Mouse (Mus musculus) left cerebral cortex, adult 18-20 months (tissue): ENCODE data around the gene Lypd3. TPM values are rescaled to one million over a fixed set of nuclear protein-coding genes. Genes with fewer than 3 reads are reported as not detected.
A peak's percentile ranks its signal among the peaks of the same experiment; 100 is the strongest.
"Not testable (repeated sequence)": the region's sequence is repeated elsewhere in the genome, so short reads cannot be mapped to it uniquely, and the experiment has no call there.

Experiments
- DNase-seq, 2 experiments: peaks; one replicate each; pipeline ENCODE4 v3.0.0; 2021 to 2022; ENCODE audit warnings: low spot score in 2 of 2, mixed read lengths in 1 of 2
- total RNA-seq, 2 experiments: library from RNA; stranded (reverse); gene quantifications; 2 replicates each; pipeline ENCODE4 v1.2.3; 2021

The Lypd3 gene
- total RNA-seq, 2 experiments from 2014 or later: 0.21 TPM; not detected in 1

DNA sequence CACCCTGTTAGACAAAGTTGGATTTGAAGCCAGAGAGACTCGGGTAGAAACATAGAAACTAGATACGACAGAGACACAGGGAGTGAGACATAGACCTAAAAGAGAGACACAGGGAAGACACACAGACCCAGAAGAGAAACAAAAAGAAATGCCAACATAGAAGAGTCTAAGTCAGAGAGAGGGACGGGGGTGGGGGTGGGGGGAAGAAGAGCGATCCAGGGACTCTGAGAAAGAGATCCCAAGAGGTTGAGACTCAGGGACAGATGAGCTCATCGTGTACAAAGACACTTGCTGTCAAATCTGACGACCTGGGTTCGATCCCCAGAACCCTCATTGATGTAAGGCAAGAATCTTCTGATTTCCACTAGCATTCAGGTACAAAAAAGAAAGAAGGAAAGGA, 24.6 kb upstream of the Lypd3 start:
- no peak for DNase-seq

DNA sequence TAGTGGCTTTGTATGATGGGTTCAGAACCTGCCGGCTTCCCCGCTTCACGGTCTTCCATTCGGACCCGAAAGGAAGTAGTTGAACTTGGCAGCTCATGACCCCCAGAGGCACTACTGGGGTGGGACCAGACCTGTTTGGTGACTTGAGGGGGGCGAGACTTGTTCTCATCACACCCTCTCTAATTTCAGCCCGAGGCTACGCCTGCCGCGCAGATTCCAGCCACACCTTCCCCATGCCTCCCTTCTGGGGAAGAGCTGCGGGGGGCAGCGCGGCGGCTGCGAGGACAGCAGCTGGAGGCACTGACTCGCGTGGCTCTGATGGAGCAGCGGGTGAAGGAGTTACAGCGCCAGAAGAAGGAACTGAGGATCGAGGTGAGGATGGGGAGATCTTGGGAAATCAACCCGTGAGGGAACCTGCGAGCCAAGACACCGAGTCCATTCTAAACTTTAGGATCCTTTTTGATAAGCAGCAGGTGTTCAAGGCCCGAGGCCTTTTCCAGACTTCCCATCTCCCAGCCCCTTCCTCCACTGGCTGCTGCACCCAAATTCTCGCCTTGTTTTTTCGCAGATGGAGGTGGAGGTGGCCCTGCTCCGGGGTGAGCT, 23.9 kb upstream of the Lypd3 start:
- no peak for DNase-seq

DNA sequence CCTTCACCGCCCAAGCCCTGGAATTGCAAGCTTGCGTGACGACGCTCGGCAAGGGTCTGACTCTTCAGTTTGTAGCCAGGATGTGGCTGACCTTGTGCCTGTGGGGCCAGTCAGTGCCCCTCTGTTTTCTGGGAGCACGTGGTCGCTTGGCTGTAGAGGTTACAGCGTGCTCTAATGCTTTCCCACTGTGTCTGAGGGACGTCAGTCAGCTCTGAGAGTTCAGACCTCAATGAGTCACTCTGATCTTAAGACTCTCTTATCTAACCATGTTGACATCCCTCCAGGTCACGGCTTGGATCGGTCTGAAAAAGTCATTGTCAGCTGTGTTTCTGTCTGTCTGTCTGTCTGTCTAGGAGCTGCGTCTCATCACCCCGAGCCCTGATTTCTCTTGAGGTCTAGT, 21.5 kb upstream of the Lypd3 start:
- no peak for DNase-seq

DNA sequence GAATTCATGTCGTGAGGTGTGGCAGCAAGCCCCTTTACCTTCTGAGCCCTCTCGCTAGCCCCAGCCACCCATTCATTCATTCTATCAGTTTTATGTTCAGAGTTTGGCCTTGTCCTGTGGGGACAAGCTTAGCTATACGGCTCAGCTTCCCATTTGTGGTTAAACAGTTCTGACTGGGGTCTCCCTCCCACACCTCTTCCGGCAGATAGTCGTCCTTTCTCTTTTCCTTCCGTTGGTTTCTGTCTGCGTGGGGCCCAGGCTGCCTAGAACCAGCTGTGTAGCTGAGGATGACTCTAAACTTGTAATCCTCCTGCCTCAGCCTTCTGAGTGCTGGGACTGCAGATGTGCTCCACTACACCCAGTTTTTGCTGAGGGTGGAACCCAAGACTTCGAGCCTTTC, 18.6 kb upstream of the Lypd3 start:
- no peak for DNase-seq

DNA sequence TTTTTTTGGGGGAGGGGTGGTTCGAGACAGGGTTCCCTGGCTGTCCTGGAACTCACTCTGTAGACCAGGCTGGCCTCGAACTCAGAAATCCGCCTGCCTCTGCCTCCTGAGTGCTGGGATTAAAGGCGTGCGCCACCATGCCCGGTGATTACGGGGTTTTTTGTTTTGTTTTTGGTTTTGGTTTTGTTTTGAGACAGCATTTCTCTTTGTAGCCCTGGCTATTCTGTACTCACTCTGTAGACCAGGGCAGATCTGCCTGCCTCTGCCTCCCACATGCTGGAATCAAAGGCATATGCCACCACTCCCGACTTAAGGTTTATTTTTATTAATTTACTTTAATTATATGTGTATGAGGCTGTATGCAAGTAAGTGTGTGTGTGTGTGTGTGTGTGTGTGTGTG, 18.0 kb upstream of the Lypd3 start:
- not testable (repeated sequence) for DNase-seq

DNA sequence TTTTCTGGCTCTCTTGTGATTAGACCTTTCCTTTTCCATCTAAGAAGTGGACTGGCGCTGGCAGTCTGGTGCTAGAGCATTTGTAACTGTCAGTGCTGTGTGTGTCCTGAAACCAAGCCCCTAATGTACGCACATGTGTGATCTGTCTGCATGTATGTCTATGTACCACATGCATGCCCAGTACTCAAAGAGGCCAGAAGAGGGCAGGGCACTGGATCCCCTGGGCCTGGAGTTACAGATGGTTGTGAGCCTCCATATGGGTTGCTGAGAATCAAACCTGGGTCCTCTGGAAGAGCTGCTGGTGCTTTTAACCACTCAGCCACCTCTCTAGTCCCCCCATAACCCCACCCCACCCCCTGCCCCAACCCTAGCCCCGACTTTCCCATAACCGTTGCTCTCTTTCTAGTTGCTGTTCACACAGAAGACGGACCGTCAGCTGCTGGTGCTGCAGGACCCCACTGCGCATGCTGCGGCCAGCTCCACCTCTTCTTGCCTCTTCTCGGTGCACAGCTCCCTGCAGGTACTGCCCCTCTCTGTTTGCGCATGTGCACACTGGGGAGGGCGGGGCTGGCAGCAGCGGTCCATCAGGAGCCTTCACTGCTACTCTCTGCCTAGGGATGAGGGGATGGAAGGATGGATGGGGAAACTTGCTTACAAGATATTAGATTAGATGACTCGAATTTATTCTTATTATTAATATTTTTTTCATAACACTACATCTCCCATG, 16.5 kb upstream of the Lypd3 start:
- no peak for DNase-seq

DNA sequence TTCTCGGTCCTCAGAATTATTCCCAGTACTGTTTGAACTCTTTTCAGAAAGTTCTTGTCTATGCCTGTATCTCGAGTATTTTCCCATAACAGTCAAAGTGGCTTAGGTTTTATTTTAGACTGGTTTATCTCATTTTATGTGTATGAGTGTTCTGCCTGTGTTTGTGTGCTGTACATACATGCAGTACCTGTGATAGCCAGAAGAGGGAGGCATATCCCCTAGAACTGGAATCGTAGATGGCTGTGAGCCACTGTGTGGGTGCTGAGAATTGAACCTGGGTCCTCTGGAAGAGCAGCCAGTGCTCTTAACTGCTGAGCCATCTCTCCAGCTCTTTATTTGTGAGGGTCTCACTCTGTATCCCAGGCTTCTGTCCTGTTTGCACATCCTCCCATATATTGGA, 15.2 kb upstream of the Lypd3 start:
- no peak for DNase-seq

- no peak for DNase-seq
Measured at GRCm38 (mm10) chr7:24622967-24623366, 13.4 kb upstream of the Lypd3 start.

- DNase-seq: peak in 1 of 2 experiments; percentile 24
Measured at GRCm38 (mm10) chr7:24628685-24629610, 7.4 kb upstream of the Lypd3 start.

GRCm38 (mm10) chr7:24629672-24630071, 6.7 kb upstream of the Lypd3 start:
- DNase-seq: no peak

DNA sequence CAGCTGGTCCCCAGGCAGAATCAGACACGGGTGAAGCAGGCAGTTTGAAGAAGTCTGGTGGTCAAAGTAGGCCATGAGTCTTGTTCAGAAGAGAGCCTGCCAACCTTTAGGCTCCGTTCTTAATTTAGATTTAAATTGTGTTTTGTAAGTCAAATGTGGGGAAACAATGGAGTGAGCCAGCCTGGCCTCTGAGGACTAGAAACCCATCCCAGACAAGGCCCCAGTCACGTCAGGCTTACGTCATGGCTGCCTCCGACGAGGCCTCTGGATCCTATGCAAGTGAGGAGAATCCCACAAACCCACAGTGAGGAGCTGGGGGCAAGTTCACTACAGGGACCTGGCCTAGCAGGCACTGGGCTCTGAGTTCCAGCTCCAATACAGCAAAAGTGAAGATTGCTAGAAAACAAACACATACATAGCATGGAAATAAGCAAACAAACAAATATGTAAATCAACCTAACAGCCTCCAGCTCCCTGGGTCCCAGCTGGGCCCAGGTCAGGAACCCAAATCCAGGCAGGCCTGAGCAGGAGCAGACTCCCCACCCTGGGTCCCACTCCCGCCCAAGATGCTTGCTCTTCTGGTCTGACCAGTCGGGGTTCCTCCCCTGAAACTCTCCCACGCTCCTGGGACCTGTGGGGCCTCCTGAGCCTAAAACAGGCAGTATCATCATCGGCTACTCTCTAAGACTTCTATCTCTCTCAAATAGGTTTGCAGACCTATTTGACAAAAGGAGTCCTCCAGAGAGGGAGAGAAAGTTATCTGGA, 6.1 kb upstream of the Lypd3 start:
- DNase-seq: no peak

DNA sequence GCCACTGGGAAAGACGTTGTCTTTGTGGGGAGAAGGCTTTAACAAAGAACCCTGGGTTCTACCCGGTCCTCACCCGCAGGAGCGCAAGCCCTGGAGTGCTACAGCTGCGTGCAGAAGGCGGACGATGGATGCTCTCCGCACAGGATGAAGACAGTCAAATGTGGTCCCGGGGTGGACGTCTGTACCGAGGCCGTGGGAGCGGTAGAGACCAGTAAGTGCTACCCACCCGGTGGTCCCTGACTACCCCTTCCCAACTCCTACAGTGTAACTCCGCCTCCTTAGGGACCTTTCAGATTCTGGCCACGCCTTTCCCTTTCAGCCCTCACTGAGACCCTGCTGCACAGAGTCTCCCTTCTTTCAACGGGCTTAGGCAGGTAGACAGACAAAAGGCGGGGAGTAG, 696 bp downstream of the Lypd3 start:
- DNase-seq: no peak

DNA sequence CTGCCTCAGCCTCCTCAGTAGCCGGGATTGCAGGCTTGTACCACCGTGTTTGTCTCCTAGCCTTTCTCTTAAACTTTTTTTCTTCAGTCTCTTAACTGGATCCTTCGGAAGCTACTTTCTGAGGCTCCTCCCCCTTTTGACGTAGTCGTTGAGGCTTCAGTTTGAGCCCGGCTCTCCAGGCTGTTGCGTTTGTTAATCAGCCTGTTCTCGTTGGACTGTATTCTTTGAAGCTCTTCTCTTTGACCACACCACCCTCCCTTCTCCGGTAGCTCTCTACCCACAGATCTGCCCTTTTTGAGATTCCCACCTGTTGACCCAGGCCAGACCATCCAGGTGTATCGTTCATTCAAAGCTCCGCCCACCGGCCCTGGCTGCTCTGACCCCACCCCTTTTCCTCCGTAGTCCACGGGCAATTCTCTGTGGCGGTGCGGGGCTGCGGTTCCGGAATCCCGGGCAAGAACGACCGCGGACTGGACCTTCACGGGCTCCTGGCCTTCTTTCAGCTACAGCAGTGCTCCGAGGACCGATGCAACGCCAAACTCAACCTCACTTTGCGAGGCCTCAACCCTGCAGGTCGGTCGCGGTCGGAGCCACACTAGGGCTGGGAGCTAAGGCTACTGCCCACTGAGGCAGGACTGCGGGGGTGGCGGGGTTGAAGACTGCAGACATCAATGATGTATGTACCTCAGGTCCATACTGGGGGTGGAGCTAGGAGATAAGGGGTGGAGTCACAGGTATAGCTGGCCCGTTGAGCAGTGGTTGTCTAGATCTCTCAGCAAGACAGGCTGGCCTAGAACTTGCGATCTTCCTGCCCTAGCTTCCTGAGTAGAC, 1.9 kb downstream of the Lypd3 start:
- DNase-seq: no peak

DNA sequence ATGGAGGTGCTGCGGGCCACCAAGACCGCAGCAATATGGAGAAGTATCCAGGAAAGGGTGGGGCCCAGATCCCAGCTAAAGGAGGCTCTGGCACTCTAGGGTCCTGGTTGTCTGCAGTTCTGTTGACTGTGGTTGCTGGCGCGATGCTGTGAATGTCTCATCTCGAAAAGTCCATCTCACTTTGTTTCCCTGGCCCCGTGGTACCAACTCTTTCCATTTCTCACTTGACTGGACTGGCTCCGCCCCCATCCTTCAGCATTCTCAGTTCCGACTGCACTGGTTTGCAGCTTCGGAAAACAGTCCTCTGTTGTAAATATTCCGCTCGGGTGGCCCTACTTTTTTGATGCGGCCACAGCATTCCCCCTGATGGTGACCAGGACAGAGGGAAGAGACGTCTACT, 4.1 kb downstream of the Lypd3 start:
- no peak for DNase-seq

- DNase-seq: peak in 1 of 2 experiments; percentile 25
Measured at GRCm38 (mm10) chr7:24642491-24642890, 6.1 kb downstream of the Lypd3 start.

DNA sequence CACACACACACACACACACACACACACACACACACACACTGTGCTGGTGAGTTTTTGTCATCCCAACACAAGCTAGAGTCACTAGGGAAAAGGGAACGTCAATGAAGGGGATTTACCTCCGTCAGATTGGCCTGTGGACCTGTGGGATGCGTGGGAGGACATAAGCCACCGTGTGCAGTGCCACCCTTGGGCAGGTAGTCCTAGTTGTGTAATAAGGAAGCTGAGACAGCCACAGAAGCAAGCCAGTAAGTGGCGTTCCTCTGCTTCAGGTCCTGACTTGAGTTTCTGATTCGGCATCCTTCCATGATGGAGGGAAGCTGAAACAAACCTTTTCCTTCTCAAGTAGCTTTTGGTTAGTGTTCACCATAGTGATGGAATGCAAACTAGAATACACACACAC, 8.1 kb downstream of the Lypd3 start:
- DNase-seq: no peak

DNA sequence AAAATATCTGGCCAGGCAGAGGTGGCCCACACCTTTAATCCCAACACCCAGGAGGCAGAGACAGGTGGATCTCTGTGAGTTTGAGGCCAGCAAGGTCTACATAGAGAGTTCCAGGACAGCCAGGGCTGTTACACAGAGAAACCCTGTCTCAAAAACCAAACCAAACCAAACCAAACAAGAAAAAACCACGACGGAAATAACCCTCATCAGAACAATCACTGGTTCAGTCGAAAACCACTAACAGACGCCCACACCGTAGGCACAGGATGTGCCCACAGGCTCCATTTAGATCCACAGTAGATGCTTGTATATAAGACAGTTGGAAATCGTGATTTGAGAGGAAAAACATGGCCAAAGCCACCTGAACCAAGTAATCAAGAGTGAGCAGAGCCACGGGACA, 8.6 kb downstream of the Lypd3 start:
- no peak for DNase-seq

DNA sequence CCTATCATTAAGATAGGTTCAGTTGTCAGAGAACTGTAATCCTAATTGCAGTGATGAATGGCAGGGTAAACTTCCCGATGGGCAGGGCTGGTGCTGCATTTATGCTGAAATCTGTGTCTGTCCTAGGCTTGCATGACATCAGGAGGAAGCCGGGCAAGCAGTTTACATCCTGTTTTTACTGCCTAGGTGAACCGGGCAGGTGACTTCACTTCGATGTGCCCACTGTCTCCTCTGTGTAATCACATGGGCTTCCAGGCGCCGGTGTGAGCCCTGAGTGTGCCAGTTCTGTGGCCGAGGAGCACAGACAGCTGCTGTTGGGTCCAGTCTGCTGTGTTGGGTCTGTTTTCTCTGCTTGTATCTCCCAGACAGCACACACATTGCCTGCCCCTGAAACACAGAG, 10.1 kb downstream of the Lypd3 start:
- DNase-seq: no peak

DNA sequence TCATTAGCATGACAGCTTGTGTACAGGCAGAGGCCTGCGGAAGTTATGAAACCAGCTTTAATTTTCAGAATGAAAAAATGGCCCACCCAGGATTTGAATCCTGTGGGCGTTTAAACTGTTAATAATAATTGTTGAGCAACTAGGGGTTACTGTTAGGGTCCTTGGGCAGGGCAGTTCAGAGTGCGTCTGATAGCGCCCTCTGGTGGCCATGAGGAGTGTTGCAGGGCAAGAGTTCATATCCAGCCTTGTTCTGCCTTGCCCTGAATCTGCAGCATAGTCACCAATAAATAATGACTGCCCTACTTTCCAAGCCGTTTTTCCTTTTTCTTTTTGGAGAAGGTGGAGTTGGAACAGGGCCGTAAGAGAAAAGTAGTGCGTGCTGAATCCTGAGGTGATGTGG, 17.3 kb downstream of the Lypd3 start:
- DNase-seq: peak; percentile 16 to 28

DNA sequence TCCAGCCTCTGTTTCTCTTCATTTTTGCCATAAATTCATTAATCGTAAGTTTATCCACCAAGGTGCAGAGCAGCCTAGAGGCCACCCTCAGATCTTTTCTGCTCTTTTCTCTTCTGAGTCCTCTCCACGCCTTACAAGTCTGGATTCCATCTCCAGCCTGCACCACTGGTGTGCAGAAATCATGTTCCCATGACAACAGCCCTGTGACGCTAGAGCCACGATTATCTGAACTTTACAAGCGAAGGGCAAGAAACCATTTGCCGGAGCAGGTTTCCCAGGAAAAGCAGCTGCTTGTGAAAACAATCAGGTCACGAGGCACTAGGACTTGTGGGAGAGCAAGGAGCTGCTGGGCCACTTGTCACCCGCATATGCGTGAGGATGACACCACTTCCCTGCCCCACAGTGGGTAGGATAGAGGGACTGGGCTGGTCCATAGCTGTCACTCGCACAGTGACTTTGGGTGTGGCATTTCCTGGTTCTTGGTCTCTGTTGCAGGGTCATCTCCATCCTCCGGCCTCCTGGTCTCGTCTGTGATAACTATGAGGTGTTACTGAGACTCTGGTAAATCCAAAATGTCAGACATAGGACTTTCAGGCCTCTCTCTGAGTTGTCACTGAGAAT, 23.5 kb downstream of the Lypd3 start:
- no peak for DNase-seq
